Mouse (Mus musculus): ENCODE measurements at regions not wholly inside any gene's neighbourhood (a gene's known extent, or its start where the extent isn't known, plus 50 kb on each side); places are given as distances from the start of the nearest gene placed in this dataset.

DNA sequence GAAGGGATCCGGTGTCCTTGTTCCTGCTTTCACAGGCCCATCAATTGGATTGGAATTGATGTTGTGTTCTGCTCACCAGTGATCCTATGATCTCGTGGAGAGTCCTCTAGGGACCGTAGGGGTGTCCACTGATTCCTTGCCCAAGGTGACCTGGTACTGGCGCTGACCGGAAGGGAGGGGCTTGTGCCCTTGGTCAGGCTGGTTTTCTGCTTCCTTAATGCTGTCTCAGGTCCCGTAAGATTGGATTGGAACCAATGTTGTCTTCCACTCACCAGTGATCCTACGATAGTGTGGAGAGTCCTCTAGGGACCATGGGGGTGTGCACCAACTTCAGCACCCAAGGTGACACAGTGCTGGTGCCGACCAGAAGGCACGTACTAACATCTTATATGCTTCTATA, 324.9 kb upstream of the Ptchd4 start:
- no peaks in the 10 kb centered on the region for H3K79me2 ChIP-seq (ENCODE audit: control insufficient read depth, insufficient read depth, low read length, poor library complexity)
- no peaks in the 10 kb centered on the region for H3K4me1 ChIP-seq (ENCODE audit: control insufficient read depth in 1 of 2, insufficient read depth in 2 of 2, low read length in 2 of 2)
- no peaks in the 10 kb centered on the region for H3K9me3 ChIP-seq (replicated peaks; ENCODE audit: insufficient read depth, low read length)
- H3K27me3 ChIP-seq (ENCODE audit: control insufficient read depth in 1 of 2, insufficient read depth in 2 of 2, low read length in 2 of 2) = no peaks in the 10 kb centered on the region
- H3K36me3 ChIP-seq (ENCODE audit: control insufficient read depth in 1 of 2, insufficient read depth in 2 of 2, low read length in 2 of 2) = no peaks in the 10 kb centered on the region
- no peak overlapping the region for H3K4me3 ChIP-seq (ENCODE audit: control insufficient read depth in 1 of 2, insufficient read depth in 1 of 2, low read depth in 2 of 2, low read length in 2 of 2)
- H3K9ac ChIP-seq (ENCODE audit: control insufficient read depth, low read depth, low read length, poor library complexity, severe bottlenecking) = no peak overlapping the region
- no peak overlapping the region for H3K27ac ChIP-seq (ENCODE audit: control insufficient read depth, low read depth, low read length)
- no peak for DNase-seq (ENCODE audit: low read depth, low spot score)
- TF ChIP-seq CHD1 (IDR thresholded peaks at IDR 0.05; ENCODE audit: low read depth, low read length) (no peak), ZC3H11A (IDR thresholded peaks at IDR 0.05; ENCODE audit: low read depth, low read length) (no peak), TCF12 (IDR thresholded peaks at IDR 0.05; ENCODE audit: low read depth, low read length) (no peak), MEF2A (IDR thresholded peaks at IDR 0.05; ENCODE audit: extremely low read depth, insufficient replicate concordance, low read depth, low read length, poor library complexity, severe bottlenecking) (no peak)

DNA sequence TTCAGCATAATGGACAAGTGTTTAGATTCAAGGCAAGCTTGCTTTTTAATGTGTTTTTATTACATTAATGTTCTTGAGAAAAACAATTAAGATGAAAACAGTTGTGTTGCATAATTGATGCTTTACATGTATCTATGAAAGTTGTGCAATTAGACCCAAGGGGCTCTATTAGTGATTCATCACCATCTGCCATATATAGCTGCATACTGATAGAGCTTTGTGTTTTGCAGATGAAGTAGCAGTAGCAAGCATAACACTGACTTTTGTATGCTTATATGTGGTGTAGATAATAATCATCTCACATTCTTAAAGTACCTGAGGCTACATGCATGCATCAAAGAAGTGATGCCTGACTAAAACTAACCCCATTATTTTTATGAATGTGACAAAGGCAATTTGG, 307.3 kb upstream of the Ptchd4 start:
- H3K9ac ChIP-seq (ENCODE audit: control insufficient read depth, low read depth, low read length, poor library complexity, severe bottlenecking) = no peak overlapping the region
- no peak for DNase-seq (ENCODE audit: low read depth, low spot score)
- no peak overlapping the region for H3K27ac ChIP-seq (ENCODE audit: control insufficient read depth, low read depth, low read length)
- no peak overlapping the region for H3K4me3 ChIP-seq (ENCODE audit: control insufficient read depth in 1 of 2, insufficient read depth in 1 of 2, low read depth in 2 of 2, low read length in 2 of 2)
- H3K79me2 ChIP-seq (ENCODE audit: control insufficient read depth, insufficient read depth, low read length, poor library complexity) = no peaks in the 10 kb centered on the region
- no peaks in the 10 kb centered on the region for H3K9me3 ChIP-seq (replicated peaks; ENCODE audit: insufficient read depth, low read length)
- no peaks in the 10 kb centered on the region for H3K27me3 ChIP-seq (ENCODE audit: control insufficient read depth in 1 of 2, insufficient read depth in 2 of 2, low read length in 2 of 2)
- no peaks in the 10 kb centered on the region for H3K4me1 ChIP-seq (ENCODE audit: control insufficient read depth in 1 of 2, insufficient read depth in 2 of 2, low read length in 2 of 2)
- H3K36me3 ChIP-seq (ENCODE audit: control insufficient read depth in 1 of 2, insufficient read depth in 2 of 2, low read length in 2 of 2) = no peaks in the 10 kb centered on the region
- TF ChIP-seq MYC (IDR thresholded peaks at IDR 0.05; ENCODE audit: low read depth, low read length) = no peak
- TF ChIP-seq SMC3 (IDR thresholded peaks at IDR 0.05; ENCODE audit: low read depth, low read length) = no peak
- TF ChIP-seq MAZ (IDR thresholded peaks at IDR 0.05; ENCODE audit: low read depth, low read length) = no peak
- no peak for TF ChIP-seq MXI1 (IDR thresholded peaks at IDR 0.05; ENCODE audit: low read depth, low read length)
- TF ChIP-seq RCOR1 (IDR thresholded peaks at IDR 0.05; ENCODE audit: low read depth, low read length) = no peak
- no peak for TF ChIP-seq CTCF (IDR thresholded peaks at IDR 0.05 in 2 of 3, conservative IDR thresholded peaks at IDR 0.05 in 1 of 3; ENCODE audit: control insufficient read depth in 1 of 3, insufficient read depth in 1 of 3, low read depth in 2 of 3, low read length in 3 of 3, poor library complexity in 1 of 3, severe bottlenecking in 1 of 3)
- no peak for TF ChIP-seq TBP (IDR thresholded peaks at IDR 0.05; ENCODE audit: low read depth, low read length)
- no peak for TF ChIP-seq UBTF (IDR thresholded peaks at IDR 0.05; ENCODE audit: borderline replicate concordance, insufficient read depth, low read depth, low read length)
- no peak for TF ChIP-seq GABPA (IDR thresholded peaks at IDR 0.05; ENCODE audit: low read depth, low read length)
- TF ChIP-seq ZC3H11A (IDR thresholded peaks at IDR 0.05; ENCODE audit: low read depth, low read length) = no peak
- no peak for TF ChIP-seq MAX (IDR thresholded peaks at IDR 0.05; ENCODE audit: low read length)
- TF ChIP-seq EP300 (IDR thresholded peaks at IDR 0.05; ENCODE audit: low read depth in 1 of 2, low read length in 2 of 2) = no peak

DNA sequence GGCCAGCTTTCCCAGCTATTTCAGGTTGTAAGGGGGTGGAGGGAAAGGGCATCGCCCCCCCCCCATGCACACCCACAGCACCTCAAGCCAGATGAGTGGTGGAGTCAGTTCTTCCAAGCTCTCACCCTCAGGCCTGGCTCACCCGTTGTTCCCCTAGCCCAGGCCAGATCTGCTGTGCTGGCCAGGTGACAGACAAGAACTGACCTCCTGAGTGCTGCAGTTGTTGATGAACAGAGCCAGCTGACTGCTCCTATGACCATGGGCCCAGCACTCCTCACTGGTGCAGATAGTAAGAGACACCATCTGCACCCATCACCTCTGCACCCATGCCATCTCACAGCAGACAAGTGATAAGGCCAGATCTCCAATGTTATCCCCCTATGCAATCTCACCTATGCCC, 291.5 kb upstream of the Ptchd4 start:
- H3K79me2 ChIP-seq (ENCODE audit: control insufficient read depth, insufficient read depth, low read length, poor library complexity) = no peaks in the 10 kb centered on the region
- no peak overlapping the region for H3K9ac ChIP-seq (ENCODE audit: control insufficient read depth, low read depth, low read length, poor library complexity, severe bottlenecking)
- H3K4me1 ChIP-seq (ENCODE audit: control insufficient read depth in 1 of 2, insufficient read depth in 2 of 2, low read length in 2 of 2) = no peaks in the 10 kb centered on the region
- H3K9me3 ChIP-seq (replicated peaks; ENCODE audit: insufficient read depth, low read length) = no peaks in the 10 kb centered on the region
- no peak for DNase-seq (ENCODE audit: low read depth, low spot score)
- no peaks in the 10 kb centered on the region for H3K27me3 ChIP-seq (ENCODE audit: control insufficient read depth in 1 of 2, insufficient read depth in 2 of 2, low read length in 2 of 2)
- no peaks in the 10 kb centered on the region for H3K36me3 ChIP-seq (ENCODE audit: control insufficient read depth in 1 of 2, insufficient read depth in 2 of 2, low read length in 2 of 2)
- no peak for TF ChIP-seq TBP (IDR thresholded peaks at IDR 0.05; ENCODE audit: low read depth, low read length)
- H3K27ac ChIP-seq (ENCODE audit: control insufficient read depth, low read depth, low read length) = no peak overlapping the region
- H3K4me3 ChIP-seq (ENCODE audit: control insufficient read depth in 1 of 2, insufficient read depth in 1 of 2, low read depth in 2 of 2, low read length in 2 of 2) = no peak overlapping the region

Data from MEL (cell line).